Mouse (Mus musculus): ENCODE data around the gene Cdc42ep5.

Cdc42ep5 gene

DNA sequence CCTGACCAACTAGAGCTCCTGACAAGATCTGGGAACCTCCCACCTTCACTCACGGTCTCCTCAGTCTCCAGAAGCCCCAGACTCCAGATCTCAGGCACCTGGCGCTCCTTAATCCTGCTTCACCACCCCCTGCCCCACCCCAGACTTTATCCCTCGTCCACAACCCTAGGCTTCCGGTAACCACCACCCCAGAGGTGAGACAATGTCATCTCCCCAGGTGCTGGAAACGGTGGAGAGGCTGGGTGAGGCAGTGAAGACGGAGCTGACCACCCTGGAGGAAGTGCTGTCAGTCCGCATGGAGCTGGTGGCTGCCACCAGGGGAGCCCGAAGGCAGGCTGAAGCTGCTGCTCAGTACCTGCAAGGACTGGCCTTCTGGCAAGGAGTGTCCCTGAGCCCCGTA, 39.4 kb downstream of the Cdc42ep5 start:
- DNase-seq (ENCODE audit: low spot score), result no peak

DNA sequence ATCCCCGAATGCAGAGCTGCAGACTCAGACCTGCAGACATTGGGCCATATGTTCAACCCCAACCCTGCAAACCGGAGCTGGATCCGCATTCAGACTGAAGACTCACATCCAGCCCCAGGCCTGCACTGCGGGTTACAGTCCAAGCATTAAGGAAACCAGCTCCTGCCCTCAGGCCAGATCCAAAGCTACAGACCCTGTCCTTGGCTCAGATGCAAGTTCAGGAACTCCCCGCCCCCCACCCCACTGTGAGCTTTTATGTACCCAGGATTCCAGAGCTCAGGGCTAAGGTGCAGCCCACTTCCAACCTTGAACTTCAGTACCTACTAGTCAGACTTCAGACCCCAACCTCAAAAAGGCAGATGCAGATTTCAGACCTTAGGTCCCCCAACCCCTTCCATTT, 39.8 kb downstream of the Cdc42ep5 start:
- DNase-seq (ENCODE audit: low spot score), result no peak

DNA sequence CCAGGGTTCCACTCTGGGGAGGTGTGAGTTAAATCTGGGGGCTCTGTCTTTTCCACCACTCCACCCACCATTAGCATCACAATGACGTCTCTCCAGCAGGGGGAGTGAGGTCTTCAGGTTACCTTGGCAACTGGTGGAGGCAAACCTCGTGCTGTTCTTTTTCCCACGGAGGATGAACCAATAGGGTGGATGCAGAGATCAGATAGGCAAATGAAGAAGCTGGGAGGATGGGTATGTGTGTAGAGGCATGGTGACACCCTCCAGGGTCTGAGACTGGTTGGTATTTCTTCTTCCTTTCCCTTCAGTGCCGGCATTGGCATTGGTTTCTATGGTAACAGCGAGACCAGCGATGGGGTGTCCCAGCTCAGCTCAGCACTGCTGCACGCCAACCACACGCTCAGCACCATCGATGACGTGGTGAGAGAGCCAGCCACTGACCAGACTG, 40.3 kb downstream of the Cdc42ep5 start:
- no peak for DNase-seq (ENCODE audit: low spot score)

DNA sequence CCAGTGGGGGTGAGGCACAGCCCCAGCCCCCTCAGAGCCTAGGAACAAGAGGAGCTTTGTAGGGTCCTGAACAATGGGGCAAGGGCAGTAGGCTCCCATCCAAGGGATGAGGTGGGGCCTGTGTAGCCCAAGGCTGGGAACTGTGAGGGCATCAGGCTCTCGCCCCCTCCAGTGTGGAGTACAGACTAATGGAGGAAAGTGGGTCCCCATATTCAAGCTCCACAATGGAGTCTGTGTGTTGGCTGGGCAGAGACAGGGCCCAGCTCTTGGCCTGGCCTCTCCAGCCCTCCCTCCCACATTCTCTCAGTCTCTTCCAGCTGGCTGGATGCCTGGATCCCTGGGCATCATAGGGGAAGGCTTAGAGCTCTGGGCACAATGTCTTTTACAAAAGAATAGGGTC, 40.9 kb downstream of the Cdc42ep5 start:
- DNase-seq (ENCODE audit: low spot score), result peak; percentile 79

DNA sequence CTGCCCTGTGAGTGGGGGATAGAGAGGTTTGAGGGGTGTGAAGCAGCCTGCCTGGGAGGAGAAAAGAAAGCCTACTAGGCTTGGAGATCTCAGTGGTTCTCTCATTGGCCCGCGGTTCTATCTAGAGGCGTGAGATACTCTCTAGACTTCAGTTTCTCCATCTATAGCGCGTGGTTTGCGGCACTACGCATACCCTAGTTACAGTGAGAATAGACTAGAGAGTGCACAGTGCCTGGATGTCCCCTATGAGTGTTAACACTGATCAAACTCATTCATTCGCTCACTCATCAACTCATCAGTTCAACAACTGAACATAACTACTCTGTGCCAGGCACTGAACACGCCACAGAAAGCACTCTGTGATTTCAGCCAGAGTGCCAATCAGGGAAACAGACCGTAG, 41.9 kb downstream of the Cdc42ep5 start:
- DNase-seq (ENCODE audit: low spot score), result no peak

DNA sequence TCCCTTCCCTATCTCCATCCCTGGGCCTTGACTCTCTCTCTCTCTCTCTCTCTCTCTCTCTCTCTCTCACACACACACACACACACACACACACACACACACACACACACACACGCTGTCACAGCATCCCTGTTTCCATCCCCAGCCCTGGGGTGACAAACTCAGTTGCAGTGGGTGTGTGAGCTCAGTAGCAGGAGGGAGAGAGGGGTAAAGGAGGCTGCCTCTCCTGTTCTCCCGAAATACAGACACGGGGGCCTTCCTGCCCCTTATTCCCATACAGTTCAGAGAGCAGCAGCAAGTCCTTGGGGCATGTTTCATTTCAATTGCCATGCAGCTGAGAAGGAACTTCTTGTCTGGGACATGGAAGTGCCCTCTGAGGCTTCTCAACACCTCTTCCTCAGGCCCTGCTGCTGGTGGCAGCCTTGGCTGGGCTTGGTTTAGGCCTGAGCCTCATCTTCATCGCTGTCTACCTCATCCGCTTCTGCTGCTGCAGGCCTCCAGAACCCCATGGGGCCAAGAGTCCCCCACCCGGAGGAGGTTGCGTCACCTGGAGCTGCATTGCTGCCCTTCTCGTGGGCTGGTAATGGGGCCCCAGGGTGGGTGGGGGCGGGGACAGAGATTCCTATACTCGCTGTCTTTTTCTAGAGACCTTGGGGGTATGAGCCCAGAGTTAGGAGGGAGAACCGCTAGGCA, 42.4 kb downstream of the Cdc42ep5 start:
- DNase-seq (ENCODE audit: low spot score), result no peak

DNA sequence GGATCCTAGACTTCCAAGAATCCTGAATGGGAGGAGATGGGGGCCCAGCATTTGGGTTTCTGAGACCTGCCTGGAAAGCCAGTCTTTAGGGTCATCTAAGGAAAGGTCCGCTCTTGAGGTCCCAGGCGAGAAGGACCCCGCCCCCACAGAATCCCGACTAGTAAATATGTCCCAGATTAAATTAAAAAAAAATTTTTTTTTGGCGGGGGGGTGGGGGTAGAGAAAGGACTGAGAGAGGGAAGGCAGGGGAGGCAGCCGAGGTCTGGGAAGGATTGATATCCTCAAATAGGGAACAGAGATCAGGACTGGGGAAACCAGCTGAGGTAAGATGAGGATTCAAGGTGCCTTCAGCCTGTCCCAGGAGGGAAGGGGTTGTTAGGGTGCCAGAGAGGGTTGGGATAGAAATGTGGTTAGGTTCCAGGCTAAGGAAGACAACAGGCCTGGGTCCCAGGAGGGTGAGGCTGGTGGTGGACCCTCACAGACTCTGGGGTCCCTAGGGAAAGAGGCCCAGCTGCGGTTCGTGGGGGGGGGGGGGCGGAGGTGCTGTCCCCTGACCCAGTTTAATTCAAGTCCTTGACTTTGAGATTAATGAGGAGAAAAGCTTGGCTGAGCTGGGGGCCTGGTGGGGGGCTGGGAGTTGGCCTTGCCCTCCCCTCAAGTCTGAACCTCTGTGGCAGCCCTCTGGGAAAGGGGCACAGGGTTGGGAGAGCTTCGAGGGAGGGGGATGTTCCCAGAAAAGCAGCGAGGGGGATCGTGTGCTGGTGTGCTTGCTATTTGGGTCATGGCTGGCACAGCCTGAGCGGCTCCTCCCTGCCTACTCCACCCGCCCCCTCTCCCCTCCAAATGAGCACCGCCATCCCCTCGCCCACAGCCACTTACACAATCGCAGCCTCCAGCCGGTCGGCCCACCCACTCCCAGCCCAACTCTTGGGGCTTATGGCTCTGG, 44.4 kb downstream of the Cdc42ep5 start:
- no peak for DNase-seq (ENCODE audit: low spot score)

DNA sequence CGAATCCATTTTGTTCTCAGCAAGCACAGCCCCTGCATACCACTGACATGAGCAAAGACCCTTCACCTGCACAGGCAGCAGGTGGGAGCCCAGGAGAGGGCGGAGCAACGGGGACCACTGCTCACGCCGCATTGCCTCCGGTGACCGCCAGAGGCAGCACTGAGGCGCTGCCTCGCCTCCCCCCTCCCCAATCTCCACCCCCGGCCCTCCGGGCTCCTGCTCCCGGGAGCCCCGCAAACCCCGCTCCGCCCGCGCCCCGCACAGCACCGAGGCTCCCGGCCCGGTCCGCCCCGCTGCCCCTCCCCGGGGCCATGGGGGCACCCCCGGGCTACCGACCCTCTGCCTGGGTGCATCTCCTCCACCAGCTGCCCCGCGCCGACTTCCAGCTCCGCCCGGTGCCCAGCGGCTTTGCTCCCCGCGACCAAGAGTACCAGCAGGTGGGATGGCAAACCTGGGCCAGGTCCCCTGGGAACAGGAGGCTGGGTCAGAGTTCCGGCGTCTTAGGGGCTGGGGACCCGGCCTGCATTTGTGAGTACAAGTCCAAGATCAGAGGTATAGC, 45.2 kb downstream of the Cdc42ep5 start, which contains the start of gene Ttyh1:
TSS of gene Ttyh1 (plus strand) at position 65 of the 559 bp plus-strand sequence.
- DNase-seq (ENCODE audit: low spot score), result peak; percentile 59

DNA sequence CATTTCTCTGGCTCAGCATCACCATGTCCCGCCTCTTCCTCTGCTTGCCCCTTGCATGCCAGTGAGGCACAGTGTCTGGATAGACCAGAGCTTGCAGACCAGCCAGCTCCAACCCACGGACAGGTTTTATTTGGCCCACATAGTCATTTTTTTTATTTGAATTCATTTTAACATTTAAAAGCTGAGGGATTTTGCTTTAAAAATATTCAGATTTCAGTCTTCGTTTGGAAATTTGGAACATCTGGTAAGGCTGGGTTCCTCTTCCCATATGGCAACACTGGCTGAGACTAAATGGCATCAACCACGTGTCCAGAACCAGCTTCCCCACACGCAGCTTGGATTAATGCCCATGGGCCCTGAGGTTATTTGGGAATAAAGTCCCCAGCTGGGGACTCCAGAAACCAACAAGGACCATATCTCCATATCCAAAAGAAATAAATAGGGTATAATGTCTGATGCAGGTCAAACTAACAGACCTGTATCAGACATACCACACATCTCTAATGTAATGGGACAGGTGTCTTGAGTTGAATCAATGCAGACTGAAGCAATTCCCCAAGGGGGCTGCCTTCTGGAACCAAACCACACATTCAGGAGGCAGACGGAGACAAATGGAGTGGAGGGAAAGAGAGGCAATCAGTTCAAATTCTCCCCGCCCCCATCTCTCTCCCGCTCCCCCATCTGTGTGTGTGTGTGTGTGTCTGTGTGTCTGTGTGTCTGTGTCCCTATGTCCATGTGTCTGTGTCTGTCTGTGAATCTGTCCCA, 47.4 kb downstream of the Cdc42ep5 start:
- DNase-seq (ENCODE audit: low spot score), result no peak

DNA sequence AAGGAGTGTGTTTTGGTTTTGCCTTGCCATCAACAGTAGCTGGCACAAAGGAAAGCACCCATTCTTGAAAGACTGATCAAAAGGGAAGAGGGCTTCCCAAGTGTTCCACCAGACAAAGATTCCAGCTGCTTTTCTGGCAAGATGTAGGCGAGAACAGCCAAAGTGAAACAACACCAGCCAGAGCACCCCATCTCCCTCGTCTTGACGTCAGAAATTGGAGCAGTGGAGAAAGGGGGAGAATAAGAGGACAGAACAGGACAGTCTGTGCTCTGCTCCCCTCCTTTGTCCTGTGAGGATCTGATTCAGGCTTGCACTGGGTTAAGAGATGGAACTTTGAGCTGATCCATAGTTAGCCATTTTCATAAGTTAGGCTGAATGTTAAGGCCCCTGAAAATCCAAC, 52.9 kb downstream of the Cdc42ep5 start:
- DNase-seq (ENCODE audit: low spot score), result no peak

DNA sequence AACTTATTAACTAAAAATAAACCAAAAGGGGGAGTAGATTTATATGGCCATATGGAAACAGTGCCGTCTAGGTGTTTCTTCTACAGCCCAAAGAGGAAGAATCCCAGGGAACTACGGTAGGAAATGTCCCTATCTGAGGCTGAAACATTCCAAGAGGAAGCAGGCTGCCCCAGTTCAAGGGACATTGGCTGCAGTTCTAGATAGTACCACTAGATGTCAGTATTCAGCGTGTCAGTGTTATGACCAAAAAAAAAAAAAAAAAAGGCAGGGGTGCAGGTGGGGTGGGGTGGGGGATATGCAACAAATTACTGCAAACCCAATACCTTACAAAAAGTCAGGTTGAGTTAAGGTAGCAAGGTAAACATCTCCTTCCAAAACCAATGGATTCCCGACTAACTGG, 61.2 kb downstream of the Cdc42ep5 start:
- no peak for DNase-seq (ENCODE audit: low spot score)

All from testis, postnatal 14 days (tissue).